Mouse (Mus musculus): ENCODE data around the gene Cpm.

GRCm38 (mm10) chr10:117730637-117731203 is 101.4 kb downstream of the Cpm start:
- TF ChIP-seq POLR2A (IDR thresholded peaks at IDR 0.05; ENCODE audit: insufficient read depth, low read length) (no peak), CTCF (IDR thresholded peaks at IDR 0.05; ENCODE audit: low read depth, low read length) (no peak)

All from ES-Bruce4 (cell line).